Mouse (Mus musculus) hindbrain, embryonic 11.5 days (tissue): Measurements from ENCODE around the gene Myod1. TPM values are rescaled to one million over a fixed set of nuclear protein-coding genes. Genes with fewer than 3 reads are reported as not detected.

ENCODE experiments used
- ATAC-seq: fragments of 200-750 bp; cut with Nextera tagmentation; 2 replicates; pipeline ENCODE4 v1.8.0; 2017; ENCODE audit warnings: mild to moderate bottlenecking, moderate TSS enrichment, moderate library complexity; ENCODE audit not compliant: low FRiP score
- DNase-seq: peaks from one replicate; pipeline ENCODE4 v3.0.0-alpha.2; 2015; ENCODE audit warnings: low spot score
- H3K27ac ChIP-seq: fragments of 300-500 bp; sonication (generic); 2 replicates; pipeline ENCODE4 v1.5.1; 2014; ENCODE audit warnings: mild to moderate bottlenecking, low read depth, low read length
- H3K27me3 ChIP-seq: fragments of 300-500 bp; sonication (generic); 2 replicates; pipeline ENCODE4 v1.6.1; 2014; ENCODE audit warnings: mild to moderate bottlenecking, low read length, moderate library complexity, mixed read lengths; ENCODE audit not compliant: control insufficient read depth, insufficient read depth
- H3K36me3 ChIP-seq: fragments of 300-500 bp; sonication (generic); 2 replicates; pipeline ENCODE4 v1.6.1; 2014; ENCODE audit warnings: mild to moderate bottlenecking, low read length, moderate library complexity, mixed read lengths; ENCODE audit not compliant: control insufficient read depth, insufficient read depth
- H3K4me1 ChIP-seq: fragments of 300-500 bp; sonication (generic); replicated peaks from 2 replicates; pipeline ENCODE4 v1.6.1; 2014; ENCODE audit warnings: low read length, mixed read lengths; ENCODE audit not compliant: control insufficient read depth, insufficient read depth
- H3K4me2 ChIP-seq: fragments of 300-500 bp; sonication (generic); replicated peaks from 2 replicates; pipeline ENCODE4 v1.6.1; 2014; ENCODE audit warnings: mild to moderate bottlenecking, low read depth, low read length
- H3K4me3 ChIP-seq: fragments of 300-500 bp; sonication (generic); 2 replicates; pipeline ENCODE4 v1.5.1; 2014; ENCODE audit warnings: low read depth, low read length
- H3K9ac ChIP-seq: fragments of 300-500 bp; sonication (generic); 2 replicates; pipeline ENCODE4 v1.6.1; 2014; ENCODE audit warnings: low read depth, low read length
- H3K9me3 ChIP-seq: fragments of 300-500 bp; sonication (generic); 2 replicates; pipeline ENCODE4 v1.6.1; 2016; ENCODE audit warnings: low read length; ENCODE audit not compliant: control insufficient read depth
- WGBS: fragments of 180-500 bp; shearing (Covaris S2); extraction: QIAGEN DNeasy Blood & Tissue Kit; methylation state at CpG from one replicate; pipeline ENCODE4 v1.1.7; 2014; 5-methylcytosine and 5-hydroxymethylcytosine counted together
- polyA plus RNA-seq: library from polyadenylated mRNA; unstranded; fragments of >200 nt; fragmentation: Nextera tagmentation; extraction: Ambion mirVana; gene quantifications from 2 replicates; pipeline ENCODE4 v1.2.1, GENCODE M21; 2014

Myod1 gene
- polyA plus RNA-seq, 1 experiment from 2014 or later: 1.2 TPM

GRCm38 (mm10) chr7:46417467-46417866 is 41.2 kb downstream of the Myod1 start:
- ATAC-seq (no peak), DNase-seq (no peak)
- H3K36me3 ChIP-seq: no peaks in the 10 kb centered on the region
- H3K4me1 ChIP-seq: peaks cover 5% of the 10 kb centered on the region; the same call in 1 of the 2 replicates
- no peak overlapping the region for H3K4me2 ChIP-seq
- no peak overlapping the region for H3K9ac ChIP-seq
- 80% methylated on average over 7 of the region's 7 CpGs for WGBS
- H3K27me3 ChIP-seq: no peaks in the 10 kb centered on the region
- no peak overlapping the region for H3K27ac ChIP-seq
- H3K4me3 ChIP-seq: no peak overlapping the region
- no peaks in the 10 kb centered on the region for H3K9me3 ChIP-seq

- no peaks in the 10 kb centered on the region for H3K27me3 ChIP-seq
- ATAC-seq (peak; percentile 49; the same call in 1 of the 2 replicates), DNase-seq (peak; percentile 18)
- whole genome bisulfite sequencing: 65% methylated on average over 16 of the region's 16 CpGs
- H3K4me3 ChIP-seq: no peak overlapping the region
- H3K4me1 ChIP-seq: peaks cover 5% of the 10 kb centered on the region; the same call in 1 of the 2 replicates
- no peaks in the 10 kb centered on the region for H3K9me3 ChIP-seq
- no peak overlapping the region for H3K9ac ChIP-seq
- no peak overlapping the region for H3K27ac ChIP-seq
- no peak overlapping the region for H3K4me2 ChIP-seq
- no peaks in the 10 kb centered on the region for H3K36me3 ChIP-seq
Measured at GRCm38 (mm10) chr7:46418102-46418622, 41.9 kb downstream of the Myod1 start.

- H3K9me3 ChIP-seq: no peaks in the 10 kb centered on the region
- no peak overlapping the region for H3K4me2 ChIP-seq
- DNase-seq: no peak
- peaks cover 5% of the 10 kb centered on the region; the same call in 1 of the 2 replicates for H3K4me1 ChIP-seq
- no peak overlapping the region for H3K4me3 ChIP-seq
- H3K9ac ChIP-seq: no peak overlapping the region
- ATAC-seq: no peak
- H3K27ac ChIP-seq: 0 out of 2 replicates have a peak overlapping the region, but pooled peaks have one; percentile 42
- no peaks in the 10 kb centered on the region for H3K36me3 ChIP-seq
- no peaks in the 10 kb centered on the region for H3K27me3 ChIP-seq
- 55% methylated on average over 5 of the region's 5 CpGs for WGBS
Measured at GRCm38 (mm10) chr7:46421535-46421934, 45.3 kb downstream of the Myod1 start.

- H3K9me3 ChIP-seq: no peaks in the 10 kb centered on the region
- H3K4me1 ChIP-seq: peaks cover 5% of the 10 kb centered on the region; the same call in 1 of the 2 replicates
- ATAC-seq (peak; percentile 74), DNase-seq (peak; percentile 60)
- H3K9ac ChIP-seq: no peak overlapping the region
- WGBS: 42% methylated on average over 8 of the region's 8 CpGs
- peak overlapping the region; percentile 56 for H3K27ac ChIP-seq
- H3K27me3 ChIP-seq: no peaks in the 10 kb centered on the region
- no peak overlapping the region for H3K4me3 ChIP-seq
- no peaks in the 10 kb centered on the region for H3K36me3 ChIP-seq
- H3K4me2 ChIP-seq: peak overlapping the region; percentile 17
Measured at GRCm38 (mm10) chr7:46422052-46422763, 45.9 kb downstream of the Myod1 start.

- WGBS: 54% methylated on average over 18 of the region's 18 CpGs
- H3K9me3 ChIP-seq: no peaks in the 10 kb centered on the region
- DNase-seq (peak; percentile 83), ATAC-seq (peak; percentile 80)
- no peaks in the 10 kb centered on the region for H3K27me3 ChIP-seq
- no peak overlapping the region for H3K4me3 ChIP-seq
- H3K27ac ChIP-seq: peak overlapping the region; percentile 56
- no peak overlapping the region for H3K9ac ChIP-seq
- H3K4me1 ChIP-seq: peaks cover 5% of the 10 kb centered on the region; the same call in 1 of the 2 replicates
- H3K4me2 ChIP-seq: peak overlapping the region; percentile 17
- no peaks in the 10 kb centered on the region for H3K36me3 ChIP-seq
Measured at GRCm38 (mm10) chr7:46422764-46423412, 46.6 kb downstream of the Myod1 start.

GRCm38 (mm10) chr7:46423951-46424350 is 47.7 kb downstream of the Myod1 start:
- H3K4me2 ChIP-seq: no peak overlapping the region
- no peak for DNase-seq
- 85% methylated on average over 3 of the region's 3 CpGs for WGBS
- no peaks in the 10 kb centered on the region for H3K27me3 ChIP-seq
- no peak overlapping the region for H3K27ac ChIP-seq
- H3K4me1 ChIP-seq: peaks cover 5% of the 10 kb centered on the region; the same call in 1 of the 2 replicates
- no peak overlapping the region for H3K4me3 ChIP-seq
- no peaks in the 10 kb centered on the region for H3K9me3 ChIP-seq
- H3K36me3 ChIP-seq: no peaks in the 10 kb centered on the region
- no peak for ATAC-seq
- no peak overlapping the region for H3K9ac ChIP-seq

- WGBS: 82% methylated on average over 4 of the region's 4 CpGs
- H3K9me3 ChIP-seq: no peaks in the 10 kb centered on the region
- DNase-seq: no peak
Measured at GRCm38 (mm10) chr7:46425012-46425411, 48.7 kb downstream of the Myod1 start.

More at GRCm38 (mm10) chr7:46425012-46425411, 48.7 kb downstream of the Myod1 start:
- no peak overlapping the region for H3K4me2 ChIP-seq
- H3K27me3 ChIP-seq: no peaks in the 10 kb centered on the region
- no peak overlapping the region for H3K4me3 ChIP-seq
- peaks cover 5% of the 10 kb centered on the region; the same call in 1 of the 2 replicates for H3K4me1 ChIP-seq
- no peak for ATAC-seq
- H3K27ac ChIP-seq: no peak overlapping the region
- no peaks in the 10 kb centered on the region for H3K36me3 ChIP-seq
- no peak overlapping the region for H3K9ac ChIP-seq
